ENCODE assay signal across 9 mouse cellular contexts in the genomic region with DNA sequence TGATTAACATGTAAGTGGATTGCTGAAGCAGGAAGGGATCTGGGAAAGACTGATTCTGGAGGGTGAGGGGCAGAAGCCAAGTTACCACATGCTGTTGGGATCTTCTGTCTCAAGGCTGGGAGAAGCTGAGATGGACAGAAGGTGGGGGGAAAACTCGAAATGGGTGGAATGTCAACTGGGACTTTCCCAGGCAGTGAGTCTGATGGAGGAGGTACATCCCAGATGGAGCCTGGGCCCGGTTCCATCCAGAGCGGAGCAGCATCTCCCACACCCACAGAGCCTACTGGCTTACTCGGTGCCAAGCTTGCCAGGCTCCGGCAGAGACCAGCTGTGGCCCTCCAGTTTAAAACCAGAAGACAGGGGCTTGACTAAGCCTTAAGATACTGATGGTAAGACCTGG. TPM values are rescaled to one million over a fixed set of nuclear protein-coding genes. Genes with fewer than 3 reads are reported as not detected.
A peak's percentile ranks its signal among the peaks of the same experiment; 100 is the strongest.
DNase-seq lines count a peak whose midpoint lies in the region; ATAC-seq lines count a peak whose summit lies in the region.
"Had no signal": no experiment of that assay in that cellular context is flagged by ENCODE, and none has a peak within 500 bp of the region (broad histone marks: within the 10 kb centered on the region; RNA-seq: fewer than 3 reads in every experiment).

No protein-coding gene starts in this region.

- no peaks in the 10 kb centered on the region for H3K4me1 ChIP-seq in midbrain, embryonic 16.5 days (ENCODE audit: control insufficient read depth, insufficient read depth, low read length)
- H3K4me1 ChIP-seq in midbrain, embryonic 10.5 days = peaks cover 32% of the 10 kb centered on the region

- 75% methylated on average over 5 of the region's 5 CpGs for WGBS in midbrain, embryonic 16.5 days
- WGBS in midbrain, embryonic 10.5 days = 87% methylated on average over 5 of the region's 5 CpGs

- intact Hi-C loops in heart, postnatal 14 days (cut with DNase I) = no loop called here
- intact Hi-C loops in left cerebral cortex, postnatal 4 days (cut with DNase I) = no loop called here

- H3K9ac ChIP-seq in midbrain, embryonic 16.5 days (ENCODE audit: low read depth, low read length) = no peak overlapping the region
- H3K9ac ChIP-seq: limb, embryonic 12.5 days had no signal

- no peak for ATAC-seq in midbrain, embryonic 16.5 days

- DNase-seq in heart, adult 11 months = peak; percentile 98
- no peak for DNase-seq in heart, adult 8-10 months (ENCODE audit: low spot score)
- DNase-seq in cerebellum, postnatal 10 days = peak; percentile 94 to 96
- peak; percentile 69 to 73 for DNase-seq in heart, postnatal 14 days
- peak; percentile 94 for DNase-seq in left cerebral cortex, postnatal 4 days
- no peak for DNase-seq in spleen, postnatal 4 days (ENCODE audit: low spot score in 2 of 2)
- no peak for DNase-seq in midbrain, embryonic 10.5 days (ENCODE audit: low spot score)

- H3K4me3 ChIP-seq in midbrain, embryonic 16.5 days (ENCODE audit: low read depth, low read length) = no peak overlapping the region
- no peak overlapping the region for H3K4me3 ChIP-seq in midbrain, embryonic 10.5 days
- H3K4me3 ChIP-seq: limb, embryonic 12.5 days had no signal

- H3K4me2 ChIP-seq in midbrain, embryonic 16.5 days (ENCODE audit: low read length) = no peak overlapping the region
- H3K4me2 ChIP-seq: limb, embryonic 12.5 days had no signal

- no peaks in the 10 kb centered on the region for H3K36me3 ChIP-seq in midbrain, embryonic 16.5 days (ENCODE audit: control insufficient read depth, insufficient read depth, low read length)
- H3K36me3 ChIP-seq in midbrain, embryonic 10.5 days = peaks cover 12% of the 10 kb centered on the region
- H3K36me3 ChIP-seq: limb, embryonic 12.5 days had no signal

- no peak overlapping the region for H3K27ac ChIP-seq in midbrain, embryonic 16.5 days (ENCODE audit: low read length)
- H3K27ac ChIP-seq in midbrain, embryonic 10.5 days (replicated peaks) = no peak overlapping the region
- H3K27ac ChIP-seq: limb, embryonic 12.5 days had no signal

- H3K9me3 ChIP-seq in midbrain, embryonic 16.5 days (replicated peaks; ENCODE audit: control insufficient read depth, low read length, poor library complexity, severe bottlenecking) = no peaks in the 10 kb centered on the region
- no peaks in the 10 kb centered on the region for H3K9me3 ChIP-seq in midbrain, embryonic 10.5 days (replicated peaks)
- H3K9me3 ChIP-seq: limb, embryonic 12.5 days had no signal

- no peaks in the 10 kb centered on the region for H3K27me3 ChIP-seq in midbrain, embryonic 16.5 days (ENCODE audit: control insufficient read depth, insufficient read depth, low read depth, low read length)
- no peaks in the 10 kb centered on the region for H3K27me3 ChIP-seq in midbrain, embryonic 10.5 days (ENCODE audit: low read depth, poor library complexity, severe bottlenecking)
- H3K27me3 ChIP-seq: limb, embryonic 12.5 days had no signal

RNA-seq across cellular contexts. Expression of gene Prf1, which starts 33.4 kb away (rescaled TPM):
- total RNA-seq in heart, adult 8-10 months (2022) = under 1 TPM in 2 of 4 experiments, not detected in 2; 0.16 to 0.23 TPM
- total RNA-seq in heart, postnatal 14 days (2021) = not detected
- total RNA-seq in left cerebral cortex, postnatal 4 days (2021) = not detected
- not detected in 2 replicates for polyA plus RNA-seq in midbrain, embryonic 16.5 days (2015; fragmentation: Nextera tagmentation; extraction: Ambion mirVana)
- polyA plus RNA-seq in midbrain, embryonic 10.5 days (2016; fragmentation: Nextera tagmentation; extraction: Ambion mirVana) = not detected in 2 replicates
- polyA plus RNA-seq: limb, embryonic 12.5 days had no signal

RNA-seq across cellular contexts. Expression of gene Pald1, which starts 52.3 kb away (rescaled TPM):
- total RNA-seq in heart, adult 8-10 months (2022) = 10 to 100 TPM; 11.3 to 21.8 (median 12.9) TPM
- total RNA-seq in heart, postnatal 14 days (2021) = 10 to 100 TPM; 32.0 to 36.8 TPM
- total RNA-seq in left cerebral cortex, postnatal 4 days (2021) = 10 to 100 TPM; 22.8 to 25.8 TPM
- 20.2 and 20.6 TPM in 2 replicates for polyA plus RNA-seq in midbrain, embryonic 16.5 days (2015; fragmentation: Nextera tagmentation; extraction: Ambion mirVana)
- 35.8 and 36.1 TPM in 2 replicates for polyA plus RNA-seq in midbrain, embryonic 10.5 days (2016; fragmentation: Nextera tagmentation; extraction: Ambion mirVana)

RNA-seq across cellular contexts. Expression of gene Adamts14, which starts 57.8 kb away (rescaled TPM):
- total RNA-seq in heart, adult 8-10 months (2022) = 1 to 10 TPM in 2 of 4 experiments, under 1 TPM in 2; 0.69 to 1.3 (median 0.96) TPM
- total RNA-seq in heart, postnatal 14 days (2021) = 1 to 10 TPM; 3.5 to 4.3 TPM
- 1 to 10 TPM; 1.0 to 1.5 TPM for total RNA-seq in left cerebral cortex, postnatal 4 days (2021)
- 0.24 and 0.29 TPM in 2 replicates for polyA plus RNA-seq in midbrain, embryonic 16.5 days (2015; fragmentation: Nextera tagmentation; extraction: Ambion mirVana)
- polyA plus RNA-seq in midbrain, embryonic 10.5 days (2016; fragmentation: Nextera tagmentation; extraction: Ambion mirVana) = 0.33 and 0.34 TPM in 2 replicates

Comparison
In these comparisons a context has a peak if more than half of its experiments do, and no peak if none do; other contexts are left out.
1. DNase-seq: peak in heart, adult 11 months (single experiment), cerebellum, postnatal 10 days (2 of 2), heart, postnatal 14 days (2 of 2) and left cerebral cortex, postnatal 4 days (single experiment); none in heart, adult 8-10 months (single experiment), spleen, postnatal 4 days (0 of 2) and midbrain, embryonic 10.5 days (single experiment).